Mouse (Mus musculus) CH12.LX (cell line): ENCODE results near the gene Cnot3.
A peak's percentile ranks its signal among the peaks of the same experiment; 100 is the strongest.

ENCODE experiments used
- CTCF ChIP-seq, 2 experiments: IDR thresholded peaks in 1 of 2; conservative IDR thresholded peaks in 1 of 2; 2 replicates each; pipeline ENCODE4 v1.5.1; 2011 to 2012; ENCODE audit warnings: low read depth in 2 of 2, low read length in 2 of 2, improper control_type of control experiment in 1 of 2, inconsistent platforms in 1 of 2, mild to moderate bottlenecking in 1 of 2, moderate library complexity in 1 of 2
- NRF1 ChIP-seq: IDR thresholded peaks from 2 replicates; pipeline ENCODE4 v1.6.1; 2014; ENCODE audit warnings: low read depth, mild to moderate bottlenecking, inconsistent platforms, low read length, improper control_type of control experiment, moderate library complexity
- POLR2A ChIP-seq: IDR thresholded peaks from 2 replicates; pipeline ENCODE4 v1.6.1; 2011; ENCODE audit warnings: low read depth, mild to moderate bottlenecking, improper control_type of control experiment, low read length
- RCOR1 ChIP-seq: conservative IDR thresholded peaks from 2 replicates; pipeline ENCODE4 v1.6.1; 2012; ENCODE audit warnings: low read depth, mild to moderate bottlenecking, inconsistent platforms, low read length, improper control_type of control experiment
- TBP ChIP-seq: conservative IDR thresholded peaks from 2 replicates; pipeline ENCODE4 v1.6.1; 2011; ENCODE audit warnings: low read depth, low read length, improper control_type of control experiment
- ZKSCAN1 ChIP-seq: IDR thresholded peaks from 2 replicates; pipeline ENCODE4 v1.6.1; 2012; ENCODE audit warnings: low read depth, inconsistent platforms, low read length, improper control_type of control experiment, borderline replicate concordance

DNA sequence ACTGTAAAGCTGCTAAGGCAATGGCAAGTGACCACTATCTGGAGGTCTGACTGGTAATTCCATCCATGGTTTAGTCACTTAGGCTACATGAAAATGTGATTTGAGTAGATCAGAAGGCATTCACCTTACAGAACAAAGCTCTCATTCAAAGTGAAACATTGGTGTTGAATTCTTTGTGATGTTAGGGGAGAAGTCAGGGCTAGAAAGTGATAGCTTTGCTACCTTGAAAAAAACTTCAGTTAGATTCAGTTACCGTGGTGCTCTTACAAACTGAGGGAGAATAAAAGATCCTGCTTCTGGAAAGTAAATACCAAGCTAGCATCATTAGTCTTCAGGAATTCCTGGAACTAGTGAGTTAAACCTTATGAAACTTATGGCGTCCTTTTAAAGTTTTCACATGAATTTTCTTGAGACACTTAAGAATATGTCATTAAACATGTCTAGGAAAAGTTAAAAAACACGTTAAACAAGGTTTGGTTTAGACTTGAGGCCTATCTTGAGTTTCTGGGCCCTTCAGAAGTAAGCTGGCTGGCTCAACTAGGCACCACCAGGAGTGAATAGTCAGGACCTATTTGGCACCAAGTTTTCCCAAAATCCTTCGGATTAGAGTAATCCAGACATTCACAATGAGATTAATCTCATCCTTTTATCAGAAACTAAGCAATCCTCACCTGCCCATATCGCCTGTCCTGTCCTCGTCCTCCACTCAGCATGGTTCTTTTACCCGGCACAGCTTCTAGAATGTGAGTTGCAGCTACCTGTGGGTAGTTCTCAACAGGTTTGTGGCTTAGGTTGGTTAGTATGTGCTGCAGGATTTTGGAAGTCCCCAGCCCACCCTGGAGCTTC lies 62.7 kb downstream of the Cnot3 start:
- TF ChIP-seq POLR2A (peak; percentile 88), CTCF (conservative IDR thresholded peaks at IDR 0.05 in 1 of 2, IDR thresholded peaks at IDR 0.05 in 1 of 2; ENCODE audit: low read depth in 2 of 2, low read length in 2 of 2) (no peak; a peak in 1 of 4 replicates), ZKSCAN1 (no peak), RCOR1 (peak; percentile 86), TBP (no peak), NRF1 (no peak)
